Mouse (Mus musculus) kidney, postnatal 36 days (tissue): ENCODE measurements at regions not wholly inside any gene's neighbourhood (a gene's known extent, or its start where the extent isn't known, plus 50 kb on each side); places are given as distances from the start of the nearest gene placed in this dataset.
A peak's percentile ranks its signal among the peaks of the same experiment; 100 is the strongest.

ENCODE experiments used
- DNase-seq, 2 experiments: peaks; one replicate each; pipeline ENCODE4 v3.0.0; 2021 to 2022; ENCODE audit warnings: mixed read lengths in 2 of 2

DNA sequence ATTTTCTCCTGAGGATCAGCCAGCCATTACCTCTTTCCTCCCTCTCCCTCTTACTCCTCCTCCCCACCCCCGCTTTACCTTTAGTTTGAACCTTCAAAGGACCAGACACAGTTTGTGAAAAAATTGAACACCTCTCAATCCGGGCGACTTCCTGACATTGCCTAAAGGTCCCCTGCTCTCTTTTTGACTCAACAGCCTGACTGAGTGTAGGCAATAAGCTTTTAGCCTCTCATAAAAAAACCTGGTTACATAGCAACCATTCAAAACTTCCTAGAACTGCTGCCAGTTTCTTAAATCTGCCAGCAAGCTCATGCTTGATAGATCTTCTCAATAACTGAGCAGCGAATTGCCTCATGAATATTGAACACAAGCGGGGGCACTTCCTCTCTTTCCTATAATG lies 71.7 kb downstream of the Zfp945 start:
- no peak for DNase-seq

DNA sequence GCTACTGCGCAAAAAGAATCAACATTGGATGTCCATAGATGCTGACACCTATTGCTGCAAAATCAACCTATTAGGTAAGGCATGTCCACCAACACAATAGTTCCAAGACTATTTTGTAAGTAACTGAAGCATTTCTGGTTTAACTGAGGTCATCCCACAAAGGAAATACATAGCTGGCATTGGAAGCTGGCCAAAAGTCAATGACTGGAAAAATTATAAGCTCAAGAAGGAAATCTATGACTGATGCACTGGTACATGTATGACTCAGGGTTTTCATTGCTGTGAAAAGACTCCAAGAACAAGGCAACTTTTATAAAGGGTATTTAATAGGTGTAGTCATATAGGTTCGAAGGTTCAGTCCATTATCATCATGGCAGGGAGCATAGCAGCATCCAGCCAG lies 82.5 kb downstream of the Zfp945 start:
- no peak for DNase-seq

DNA sequence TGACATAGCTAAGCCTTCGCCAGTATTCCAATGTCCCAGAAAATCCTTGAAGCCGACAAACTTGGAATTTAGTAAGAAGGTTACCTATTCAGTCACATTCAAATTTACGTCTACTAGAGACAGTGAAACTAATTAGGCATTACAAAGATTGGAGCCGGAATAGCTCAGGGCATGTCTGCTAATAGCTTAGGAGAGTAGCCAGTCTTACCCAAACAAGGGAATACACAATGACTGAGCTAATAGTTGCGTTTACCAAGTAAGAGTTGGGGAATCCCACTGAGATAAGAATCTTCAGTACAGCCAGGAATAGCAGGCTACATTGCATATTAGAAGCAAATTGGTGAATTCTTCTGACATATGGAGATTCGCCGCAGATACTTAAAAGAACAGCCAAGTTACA lies 121.2 kb downstream of the Zfp945 start:
- DNase-seq = no peak

DNA sequence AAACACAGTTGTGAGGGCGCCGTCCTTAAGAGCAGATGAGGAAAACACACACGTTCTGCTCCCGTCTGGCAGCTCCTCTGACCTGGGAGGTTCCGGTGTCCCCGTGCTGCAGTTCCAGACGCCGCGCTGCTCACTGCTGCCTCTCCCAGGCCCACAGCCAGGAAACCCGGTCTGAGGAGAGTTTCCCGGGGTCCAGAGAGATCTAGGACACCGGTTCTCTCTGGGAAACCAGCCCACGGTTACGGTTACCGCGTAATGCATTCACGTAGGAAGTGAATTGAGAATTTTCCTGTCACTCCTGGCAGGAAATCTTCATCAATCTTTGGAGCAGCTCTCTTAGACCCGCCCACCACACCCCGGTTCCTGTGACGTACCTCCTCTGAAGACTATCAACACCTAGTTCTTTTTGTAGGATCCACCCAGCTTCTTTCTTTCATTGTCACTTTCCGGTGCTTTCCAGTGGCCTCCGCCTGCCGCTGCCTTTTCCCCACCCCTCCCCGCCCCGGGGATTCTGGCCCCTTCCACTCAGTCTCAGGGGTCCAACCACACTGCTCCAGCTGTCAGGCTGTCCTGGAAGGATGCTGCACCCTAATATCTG lies 127.3 kb downstream of the Zfp945 start:
- peak; percentile 52 to 71 for DNase-seq

DNA sequence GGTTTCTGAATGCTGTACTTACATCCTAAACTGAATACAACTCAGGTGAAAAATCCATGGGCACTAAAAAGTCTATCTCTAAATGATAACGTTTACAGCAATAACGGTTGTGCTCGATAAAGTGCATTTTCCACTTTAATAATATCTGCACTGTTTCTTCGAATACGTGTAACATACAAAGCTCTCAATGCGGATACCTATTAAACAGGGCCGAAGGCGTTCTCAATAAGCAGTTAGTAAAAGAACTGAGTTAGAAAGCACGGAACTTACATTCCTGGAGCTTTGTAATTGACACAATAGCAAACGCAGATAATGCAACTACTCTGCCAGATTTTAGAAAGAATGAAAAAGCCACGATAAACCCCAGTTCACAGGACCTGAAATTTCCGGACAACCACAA lies 127.8 kb downstream of the Zfp945 start:
- no peak for DNase-seq

DNA sequence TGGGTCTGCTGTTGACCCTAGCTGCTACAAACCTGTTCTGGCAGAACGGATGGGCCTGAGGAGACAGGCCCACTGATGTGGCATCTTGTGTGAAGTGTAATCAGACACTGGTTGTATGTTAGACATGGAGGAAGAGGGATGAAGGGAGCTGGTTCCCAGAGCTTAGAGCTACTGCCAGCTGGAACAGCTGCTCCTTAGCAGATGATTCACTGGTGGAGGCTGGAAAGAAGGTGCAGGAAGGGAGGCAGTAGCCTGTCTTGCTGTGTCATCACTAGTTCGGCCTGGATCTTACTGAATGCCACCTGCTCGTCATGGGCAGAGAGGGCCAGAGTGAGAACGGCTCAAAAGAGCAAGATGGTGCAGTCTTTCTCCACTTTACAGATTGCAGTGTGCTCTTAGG lies 130.6 kb downstream of the Zfp945 start:
- DNase-seq = no peak
